Mouse (Mus musculus): ENCODE results near the gene Tenm4. TPM values are rescaled to one million over a fixed set of nuclear protein-coding genes. Genes with fewer than 3 reads are reported as not detected.
A peak's percentile ranks its signal among the peaks of the same experiment; 100 is the strongest.

Gene Tenm4
- polyA plus RNA-seq, 1 experiment from 2014 or later: 37.5 TPM

- 64% methylated on average over 3 of the region's 3 CpGs for WGBS
- no peak overlapping the region for H3K27ac ChIP-seq
- H3K4me1 ChIP-seq (replicated peaks; ENCODE audit: control insufficient read depth, insufficient read depth, low read length): peaks cover 5% of the 10 kb centered on the region
- no peaks in the 10 kb centered on the region for H3K9me3 ChIP-seq (ENCODE audit: control insufficient read depth, low read length)
- H3K4me2 ChIP-seq (replicated peaks): no peak overlapping the region
- no peak for DNase-seq (ENCODE audit: low spot score)
- H3K27me3 ChIP-seq (ENCODE audit: control insufficient read depth, insufficient read depth, low read length): no peaks in the 10 kb centered on the region
- no peaks in the 10 kb centered on the region for H3K36me3 ChIP-seq (replicated peaks; ENCODE audit: control insufficient read depth, insufficient read depth)
- peak; percentile 51; the same call in 1 of the 2 replicates for ATAC-seq (ENCODE audit: low FRiP score)
- no peak overlapping the region for H3K4me3 ChIP-seq (replicated peaks; ENCODE audit: low read length)
- no peak overlapping the region for H3K9ac ChIP-seq
Measured at GRCm38 (mm10) chr7:96660907-96661306, 489.9 kb downstream of the Tenm4 start.

- no peak overlapping the region for H3K27ac ChIP-seq
- H3K4me1 ChIP-seq (replicated peaks; ENCODE audit: control insufficient read depth, insufficient read depth, low read length): peaks cover 5% of the 10 kb centered on the region
- H3K27me3 ChIP-seq (ENCODE audit: control insufficient read depth, insufficient read depth, low read length): no peaks in the 10 kb centered on the region
- H3K4me3 ChIP-seq (replicated peaks; ENCODE audit: low read length): no peak overlapping the region
- no peaks in the 10 kb centered on the region for H3K36me3 ChIP-seq (replicated peaks; ENCODE audit: control insufficient read depth, insufficient read depth)
- no peak overlapping the region for H3K9ac ChIP-seq
- WGBS: 38% methylated on average over 12 of the region's 12 CpGs
- no peak overlapping the region for H3K4me2 ChIP-seq (replicated peaks)
- ATAC-seq (ENCODE audit: low FRiP score) (no peak), DNase-seq (ENCODE audit: low spot score) (no peak)
- no peaks in the 10 kb centered on the region for H3K9me3 ChIP-seq (ENCODE audit: control insufficient read depth, low read length)
Measured at GRCm38 (mm10) chr7:96661352-96662169, 490.5 kb downstream of the Tenm4 start.

- ATAC-seq (ENCODE audit: low FRiP score): no peak
- peaks cover 5% of the 10 kb centered on the region for H3K4me1 ChIP-seq (replicated peaks; ENCODE audit: control insufficient read depth, insufficient read depth, low read length)
- no peak overlapping the region for H3K4me2 ChIP-seq (replicated peaks)
- no peak overlapping the region for H3K4me3 ChIP-seq (replicated peaks; ENCODE audit: low read length)
- DNase-seq (ENCODE audit: low spot score): no peak
- H3K9ac ChIP-seq: no peak overlapping the region
- 61% methylated on average over 7 of the region's 7 CpGs for WGBS
- H3K27ac ChIP-seq: no peak overlapping the region
- no peaks in the 10 kb centered on the region for H3K27me3 ChIP-seq (ENCODE audit: control insufficient read depth, insufficient read depth, low read length)
- H3K9me3 ChIP-seq (ENCODE audit: control insufficient read depth, low read length): no peaks in the 10 kb centered on the region
- H3K36me3 ChIP-seq (replicated peaks; ENCODE audit: control insufficient read depth, insufficient read depth): no peaks in the 10 kb centered on the region
Measured at GRCm38 (mm10) chr7:96663336-96663735, 492.3 kb downstream of the Tenm4 start.

- WGBS: 86% methylated on average over 8 of the region's 8 CpGs
- ATAC-seq (ENCODE audit: low FRiP score) (no peak), DNase-seq (ENCODE audit: low spot score) (no peak)
- Histone ChIP-seq H3K4me1 (replicated peaks; ENCODE audit: control insufficient read depth, insufficient read depth, low read length) (peaks cover 9% of the 10 kb centered on the region; the same call in 1 of the 2 replicates), H3K36me3 (replicated peaks; ENCODE audit: control insufficient read depth, insufficient read depth) (no peaks in the 10 kb centered on the region), H3K4me2 (replicated peaks) (no peak overlapping the region), H3K4me3 (replicated peaks; ENCODE audit: low read length) (no peak overlapping the region), H3K27me3 (ENCODE audit: control insufficient read depth, insufficient read depth, low read length) (no peaks in the 10 kb centered on the region), H3K9ac (no peak overlapping the region), H3K9me3 (ENCODE audit: control insufficient read depth, low read length) (no peaks in the 10 kb centered on the region), H3K27ac (no peak overlapping the region)
Measured at GRCm38 (mm10) chr7:96666366-96666896, 495.4 kb downstream of the Tenm4 start.

- no peak overlapping the region for H3K27ac ChIP-seq
- no peak overlapping the region for H3K4me3 ChIP-seq (replicated peaks; ENCODE audit: low read length)
- H3K36me3 ChIP-seq (replicated peaks; ENCODE audit: control insufficient read depth, insufficient read depth): no peaks in the 10 kb centered on the region
- DNase-seq (ENCODE audit: low spot score) (no peak), ATAC-seq (ENCODE audit: low FRiP score) (no peak)
- H3K9ac ChIP-seq: no peak overlapping the region
- H3K4me2 ChIP-seq (replicated peaks): no peak overlapping the region
- no peaks in the 10 kb centered on the region for H3K27me3 ChIP-seq (ENCODE audit: control insufficient read depth, insufficient read depth, low read length)
- H3K4me1 ChIP-seq (replicated peaks; ENCODE audit: control insufficient read depth, insufficient read depth, low read length): peaks cover 15% of the 10 kb centered on the region
- no peaks in the 10 kb centered on the region for H3K9me3 ChIP-seq (ENCODE audit: control insufficient read depth, low read length)
- WGBS: 89% methylated on average over 6 of the region's 6 CpGs
Measured at GRCm38 (mm10) chr7:96667688-96668087, 496.6 kb downstream of the Tenm4 start.

- Histone ChIP-seq H3K27ac (no peak overlapping the region), H3K36me3 (replicated peaks; ENCODE audit: control insufficient read depth, insufficient read depth) (no peaks in the 10 kb centered on the region), H3K4me3 (replicated peaks; ENCODE audit: low read length) (no peak overlapping the region), H3K4me2 (replicated peaks) (no peak overlapping the region), H3K9ac (no peak overlapping the region; the same call in 1 of the 2 replicates), H3K4me1 (replicated peaks; ENCODE audit: control insufficient read depth, insufficient read depth, low read length) (peaks cover 15% of the 10 kb centered on the region), H3K9me3 (ENCODE audit: control insufficient read depth, low read length) (no peaks in the 10 kb centered on the region), H3K27me3 (ENCODE audit: control insufficient read depth, insufficient read depth, low read length) (no peaks in the 10 kb centered on the region)
- 59% methylated on average over 3 of the region's 3 CpGs for WGBS
- DNase-seq (ENCODE audit: low spot score): no peak
- ATAC-seq (ENCODE audit: low FRiP score): no peak
Measured at GRCm38 (mm10) chr7:96670095-96670494, 499.0 kb downstream of the Tenm4 start.

- H3K9me3 ChIP-seq (ENCODE audit: control insufficient read depth, low read length): no peaks in the 10 kb centered on the region
- peaks cover 15% of the 10 kb centered on the region for H3K4me1 ChIP-seq (replicated peaks; ENCODE audit: control insufficient read depth, insufficient read depth, low read length)
- 10% methylated on average over 6 of the region's 6 CpGs for whole genome bisulfite sequencing
- no peaks in the 10 kb centered on the region for H3K36me3 ChIP-seq (replicated peaks; ENCODE audit: control insufficient read depth, insufficient read depth)
- no peak overlapping the region for H3K4me3 ChIP-seq (replicated peaks; ENCODE audit: low read length)
- no peak overlapping the region for H3K4me2 ChIP-seq (replicated peaks)
- no peak overlapping the region for H3K9ac ChIP-seq
- no peaks in the 10 kb centered on the region for H3K27me3 ChIP-seq (ENCODE audit: control insufficient read depth, insufficient read depth, low read length)
- H3K27ac ChIP-seq: peak overlapping the region; percentile 43
- no peak for DNase-seq (ENCODE audit: low spot score)
- ATAC-seq (ENCODE audit: low FRiP score): peak; percentile 64; the same call in 1 of the 2 replicates
Measured at GRCm38 (mm10) chr7:96672322-96672914, 501.4 kb downstream of the Tenm4 start.

- no peak for ATAC-seq (ENCODE audit: low FRiP score)
- WGBS: 84% methylated on average over 2 of the region's 2 CpGs
- no peak overlapping the region for H3K27ac ChIP-seq
Measured at GRCm38 (mm10) chr7:96677082-96677481, 506.0 kb downstream of the Tenm4 start.

GRCm38 (mm10) chr7:96678236-96678635, 507.2 kb downstream of the Tenm4 start:
- Histone ChIP-seq H3K4me2 (replicated peaks) (no peak overlapping the region), H3K27me3 (ENCODE audit: control insufficient read depth, insufficient read depth, low read length) (no peaks in the 10 kb centered on the region)

More at GRCm38 (mm10) chr7:96677082-96677481, 506.0 kb downstream of the Tenm4 start:
- Histone ChIP-seq H3K9me3 (ENCODE audit: control insufficient read depth, low read length) (no peaks in the 10 kb centered on the region), H3K36me3 (replicated peaks; ENCODE audit: control insufficient read depth, insufficient read depth) (no peaks in the 10 kb centered on the region), H3K4me2 (replicated peaks) (no peak overlapping the region), H3K4me3 (replicated peaks; ENCODE audit: low read length) (no peak overlapping the region), H3K4me1 (replicated peaks; ENCODE audit: control insufficient read depth, insufficient read depth, low read length) (peaks cover 21% of the 10 kb centered on the region), H3K27me3 (ENCODE audit: control insufficient read depth, insufficient read depth, low read length) (no peaks in the 10 kb centered on the region), H3K9ac (no peak overlapping the region)
- DNase-seq (ENCODE audit: low spot score): no peak

More at GRCm38 (mm10) chr7:96678236-96678635, 507.2 kb downstream of the Tenm4 start:
- no peaks in the 10 kb centered on the region for H3K36me3 ChIP-seq (replicated peaks; ENCODE audit: control insufficient read depth, insufficient read depth)
- H3K27ac ChIP-seq: no peak overlapping the region
- peaks cover 11% of the 10 kb centered on the region for H3K4me1 ChIP-seq (replicated peaks; ENCODE audit: control insufficient read depth, insufficient read depth, low read length)
- no peak overlapping the region for H3K9ac ChIP-seq
- no peaks in the 10 kb centered on the region for H3K9me3 ChIP-seq (ENCODE audit: control insufficient read depth, low read length)
- 90% methylated on average over 4 of the region's 4 CpGs for WGBS
- ATAC-seq (ENCODE audit: low FRiP score) (no peak), DNase-seq (ENCODE audit: low spot score) (no peak)
- H3K4me3 ChIP-seq (replicated peaks; ENCODE audit: low read length): no peak overlapping the region
